Mouse (Mus musculus): ENCODE measurements around the gene Rad23b. TPM values are rescaled to one million over a fixed set of nuclear protein-coding genes. Genes with fewer than 3 reads are reported as not detected.
"Not testable (repeated sequence)": the region's sequence is repeated elsewhere in the genome, so short reads cannot be mapped to it uniquely, and the experiment has no call there.

Rad23b gene
- polyA plus RNA-seq (2016; fragmentation: Nextera tagmentation; extraction: Ambion mirVana) = 65.0 and 65.6 TPM in 2 replicates

- Histone ChIP-seq H3K36me3 (peaks cover 3% of the 10 kb centered on the region; the same call in 1 of the 2 replicates), H3K4me2 (peak within 1 kb of the TSS; percentile 86), H3K4me3 (peak within 1 kb of the TSS; percentile 99), H3K9me3 (replicated peaks) (no peaks in the 10 kb centered on the region), H3K27ac (peak within 1 kb of the TSS; percentile 94), H3K27me3 (replicated peaks) (no peaks in the 10 kb centered on the region), H3K4me1 (peaks cover 43% of the 10 kb centered on the region), H3K9ac (peak within 1 kb of the TSS; percentile 99)
- under 1% methylated on average over 71 of the region's 77 CpGs for WGBS (ENCODE audit: insufficient replicate concordance)
- ATAC-seq = peak; percentile 91
These were observed at the start of gene Rad23b for GRCm38 (mm10) chr4:55349452-55350218. TSS of gene Rad23b (plus strand) at chr4:55350043.

GRCm38 (mm10) chr4:55304121-55304520 lies 45.7 kb upstream of the Rad23b start:
- Histone ChIP-seq H3K27ac (no peak overlapping the region), H3K36me3 (no peaks in the 10 kb centered on the region), H3K9me3 (replicated peaks) (0 out of 2 replicates have a peak, but pooled peaks cover 6% of the 10 kb centered on the region), H3K4me3 (no peak overlapping the region), H3K27me3 (replicated peaks) (no peaks in the 10 kb centered on the region; the same call in 1 of the 2 replicates), H3K4me1 (no peaks in the 10 kb centered on the region), H3K9ac (no peak overlapping the region), H3K4me2 (no peak overlapping the region)
- no peak for ATAC-seq
- WGBS (ENCODE audit: insufficient replicate concordance) = 68% methylated on average over 5 of the region's 5 CpGs

GRCm38 (mm10) chr4:55306636-55307035 lies 43.2 kb upstream of the Rad23b start:
- 59% methylated on average over 4 of the region's 4 CpGs for WGBS (ENCODE audit: insufficient replicate concordance)
- H3K4me3 ChIP-seq = no peak overlapping the region
- H3K4me1 ChIP-seq = no peaks in the 10 kb centered on the region
- 0 out of 2 replicates have a peak, but pooled peaks cover 6% of the 10 kb centered on the region for H3K9me3 ChIP-seq (replicated peaks)
- no peaks in the 10 kb centered on the region for H3K36me3 ChIP-seq
- no peak overlapping the region for H3K4me2 ChIP-seq
- no peak overlapping the region for H3K27ac ChIP-seq
- no peaks in the 10 kb centered on the region for H3K27me3 ChIP-seq (replicated peaks)
- no peak overlapping the region for H3K9ac ChIP-seq
- no peak for ATAC-seq

DNA sequence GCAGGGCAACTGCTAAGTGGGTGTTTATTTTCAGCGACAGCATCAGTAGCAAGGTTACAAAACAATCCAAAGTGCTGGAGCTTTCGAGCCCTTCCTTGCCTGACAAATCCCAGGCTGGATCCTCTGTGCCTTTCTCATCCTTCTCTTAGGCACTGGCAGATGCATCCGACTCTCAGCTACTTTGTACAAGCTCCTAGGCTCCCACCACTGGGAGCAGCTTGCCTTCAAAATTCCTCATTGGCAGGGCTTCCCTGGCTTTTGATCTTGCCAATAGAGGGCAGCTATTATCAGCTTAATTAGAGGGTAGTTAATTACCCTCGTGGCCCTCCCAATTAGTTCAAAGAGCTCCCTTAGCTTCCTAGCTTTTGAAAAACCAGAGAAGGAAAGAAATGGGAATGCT lies 33.1 kb upstream of the Rad23b start:
- H3K9ac ChIP-seq = no peak overlapping the region
- no peaks in the 10 kb centered on the region for H3K9me3 ChIP-seq (replicated peaks)
- no peaks in the 10 kb centered on the region for H3K36me3 ChIP-seq
- H3K4me2 ChIP-seq = no peak overlapping the region
- no peak overlapping the region for H3K27ac ChIP-seq
- H3K27me3 ChIP-seq (replicated peaks) = no peaks in the 10 kb centered on the region
- 50% methylated on average over 4 of the region's 4 CpGs for WGBS (ENCODE audit: insufficient replicate concordance)
- no peaks in the 10 kb centered on the region for H3K4me1 ChIP-seq
- no peak overlapping the region for H3K4me3 ChIP-seq
- no peak for ATAC-seq

DNA sequence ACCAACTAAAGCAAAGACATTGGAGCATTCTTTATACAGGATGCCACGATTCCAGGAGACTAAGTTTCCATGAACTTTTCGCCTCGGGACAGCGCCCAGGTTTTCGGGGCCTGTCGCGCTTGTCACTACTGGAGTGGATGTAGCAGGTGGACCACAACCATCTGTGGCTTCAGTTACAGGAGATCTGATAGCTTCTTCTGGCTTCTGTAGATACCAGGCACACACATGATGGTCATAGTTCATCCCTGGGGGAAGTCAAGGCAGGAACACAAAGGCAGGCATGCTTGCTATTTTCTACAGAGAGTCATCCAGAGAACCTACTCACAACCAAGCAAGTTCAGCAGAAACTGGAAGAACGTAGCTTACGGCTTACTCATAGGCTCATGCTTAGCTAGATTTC lies 31.5 kb upstream of the Rad23b start:
- not testable (repeated sequence) for H3K4me2 ChIP-seq; ATAC-seq; H3K4me1 ChIP-seq; H3K27me3 ChIP-seq (replicated peaks); H3K9ac ChIP-seq; H3K36me3 ChIP-seq; H3K27ac ChIP-seq; H3K9me3 ChIP-seq (replicated peaks); H3K4me3 ChIP-seq
- 83% methylated on average over 9 of the region's 9 CpGs for WGBS (ENCODE audit: insufficient replicate concordance)

GRCm38 (mm10) chr4:55325786-55326518 lies 23.9 kb upstream of the Rad23b start:
- 50% methylated on average over 4 of the region's 4 CpGs for WGBS (ENCODE audit: insufficient replicate concordance)
- no peak for ATAC-seq
- H3K4me1 ChIP-seq = no peaks in the 10 kb centered on the region
- no peaks in the 10 kb centered on the region for H3K36me3 ChIP-seq
- H3K4me2 ChIP-seq = no peak overlapping the region
- no peak overlapping the region for H3K4me3 ChIP-seq
- no peaks in the 10 kb centered on the region for H3K27me3 ChIP-seq (replicated peaks)
- H3K27ac ChIP-seq = no peak overlapping the region
- H3K9ac ChIP-seq = no peak overlapping the region
- H3K9me3 ChIP-seq (replicated peaks) = no peaks in the 10 kb centered on the region

- H3K36me3 ChIP-seq = no peaks in the 10 kb centered on the region
These were observed 22.3 kb upstream of the Rad23b start for GRCm38 (mm10) chr4:55327508-55327907.

DNA sequence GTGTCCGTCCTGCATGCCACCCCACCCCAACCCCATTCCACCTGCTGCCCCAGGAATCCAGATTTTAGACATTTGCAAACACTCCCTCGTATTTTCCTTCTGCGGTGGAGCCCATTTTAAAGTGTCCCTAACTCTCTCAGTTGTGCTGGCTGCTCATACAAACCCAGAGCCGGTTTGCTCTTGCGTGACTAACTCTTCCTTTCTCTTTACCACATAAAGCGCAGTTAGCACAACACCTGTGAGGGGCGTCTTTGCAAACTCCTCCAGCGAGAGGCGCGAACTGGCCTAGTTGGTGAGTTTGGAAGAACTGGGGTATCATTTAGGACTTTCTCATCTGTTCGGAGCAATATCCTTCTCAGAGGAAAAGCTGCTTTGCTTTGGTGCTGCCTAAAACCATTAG lies 21.4 kb upstream of the Rad23b start:
- Histone ChIP-seq H3K4me2 (no peak overlapping the region), H3K4me3 (no peak overlapping the region), H3K4me1 (no peaks in the 10 kb centered on the region), H3K27ac (no peak overlapping the region), H3K27me3 (replicated peaks) (no peaks in the 10 kb centered on the region), H3K9me3 (replicated peaks) (no peaks in the 10 kb centered on the region), H3K9ac (no peak overlapping the region), H3K36me3 (no peaks in the 10 kb centered on the region)
- 85% methylated on average over 11 of the region's 11 CpGs for WGBS (ENCODE audit: insufficient replicate concordance)
- ATAC-seq = no peak

More at GRCm38 (mm10) chr4:55327508-55327907, 22.3 kb upstream of the Rad23b start:
- no peaks in the 10 kb centered on the region for H3K4me1 ChIP-seq
- no peak overlapping the region for H3K4me3 ChIP-seq
- no peak overlapping the region for H3K4me2 ChIP-seq
- no peak overlapping the region for H3K9ac ChIP-seq
- no peak for ATAC-seq
- WGBS (ENCODE audit: insufficient replicate concordance) = 30% methylated on average over 4 of the region's 4 CpGs
- no peaks in the 10 kb centered on the region for H3K9me3 ChIP-seq (replicated peaks)
- no peaks in the 10 kb centered on the region for H3K27me3 ChIP-seq (replicated peaks)
- H3K27ac ChIP-seq = no peak overlapping the region

DNA sequence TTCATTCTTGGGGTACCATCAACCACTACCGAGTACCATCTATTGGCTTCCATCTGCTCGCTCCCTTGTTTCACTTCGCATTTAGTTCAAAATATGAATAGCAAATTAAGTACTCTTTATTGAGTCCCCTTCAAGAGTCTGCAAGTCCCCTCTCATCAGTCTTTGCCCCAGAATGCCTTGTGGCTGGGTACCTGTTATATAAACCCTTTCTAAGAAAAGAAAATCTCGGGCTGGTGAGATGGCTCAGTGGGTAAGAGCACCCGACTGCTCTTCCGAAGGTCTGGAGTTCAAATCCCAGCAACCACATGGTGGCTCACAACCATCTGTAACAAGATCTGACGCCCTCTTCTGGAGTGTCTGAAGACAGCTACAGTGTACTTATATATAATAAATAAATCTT lies 20.9 kb upstream of the Rad23b start:
- H3K4me1 ChIP-seq, ATAC-seq: not testable (repeated sequence)
- 82% methylated on average over 6 of the region's 7 CpGs for WGBS (ENCODE audit: insufficient replicate concordance)

GRCm38 (mm10) chr4:55329621-55330346 lies 20.1 kb upstream of the Rad23b start:
- Histone ChIP-seq H3K4me2 (no peak overlapping the region), H3K27ac (no peak overlapping the region), H3K4me3 (no peak overlapping the region), H3K27me3 (replicated peaks) (no peaks in the 10 kb centered on the region), H3K36me3 (no peaks in the 10 kb centered on the region), H3K9me3 (replicated peaks) (no peaks in the 10 kb centered on the region), H3K4me1 (0 out of 2 replicates have a peak, but pooled peaks cover 2% of the 10 kb centered on the region), H3K9ac (no peak overlapping the region)
- WGBS (ENCODE audit: insufficient replicate concordance) = 72% methylated on average over 8 of the region's 8 CpGs
- ATAC-seq = no peak

More for the DNA sequence above, 20.9 kb upstream of the Rad23b start:
- H3K9me3 ChIP-seq (replicated peaks); H3K4me2 ChIP-seq; H3K27ac ChIP-seq; H3K9ac ChIP-seq; H3K36me3 ChIP-seq; H3K4me3 ChIP-seq; H3K27me3 ChIP-seq (replicated peaks): not testable (repeated sequence)

GRCm38 (mm10) chr4:55335030-55335770 lies 14.6 kb upstream of the Rad23b start:
- no peak for ATAC-seq
- Histone ChIP-seq H3K27ac (no peak overlapping the region), H3K4me1 (peaks cover 28% of the 10 kb centered on the region), H3K4me2 (no peak overlapping the region), H3K4me3 (no peak overlapping the region), H3K9ac (no peak overlapping the region), H3K9me3 (replicated peaks) (no peaks in the 10 kb centered on the region), H3K36me3 (no peaks in the 10 kb centered on the region), H3K27me3 (replicated peaks) (no peaks in the 10 kb centered on the region)
- 54% methylated on average over 5 of the region's 5 CpGs for WGBS (ENCODE audit: insufficient replicate concordance)

All from liver, embryonic 12.5 days (tissue).